Mouse (Mus musculus) intestine, embryonic 16.5 days (tissue): ENCODE results near the gene Gm6614. TPM values are rescaled to one million over a fixed set of nuclear protein-coding genes. Genes with fewer than 3 reads are reported as not detected.
"Not testable (repeated sequence)": the region's sequence is repeated elsewhere in the genome, so short reads cannot be mapped to it uniquely, and the experiment has no call there.

Experiments used
- ATAC-seq: fragments of 200-750 bp; cut with Nextera tagmentation; 2 replicates; pipeline ENCODE4 v1.8.0; 2017; ENCODE audit warnings: moderate TSS enrichment, moderate library complexity
- H3K27ac ChIP-seq: fragments of 300-500 bp; sonication (generic); 2 replicates; pipeline ENCODE4 v1.5.1; 2014; ENCODE audit warnings: mild to moderate bottlenecking, low read length
- H3K27me3 ChIP-seq: fragments of 300-500 bp; sonication (generic); replicated peaks from 2 replicates; pipeline ENCODE4 v1.6.1; 2014; ENCODE audit warnings: low read length, control low read depth, mixed read lengths; ENCODE audit not compliant: control insufficient read depth, insufficient read depth
- H3K36me3 ChIP-seq: fragments of 300-500 bp; sonication (generic); 2 replicates; pipeline ENCODE4 v1.6.1; 2014; ENCODE audit warnings: low read length, control low read depth; ENCODE audit not compliant: control insufficient read depth, insufficient read depth
- H3K4me1 ChIP-seq: fragments of 300-500 bp; sonication (generic); 2 replicates; pipeline ENCODE4 v1.6.1; 2014; ENCODE audit warnings: low read length, control low read depth, mixed read lengths; ENCODE audit not compliant: control insufficient read depth, insufficient read depth
- H3K4me2 ChIP-seq: fragments of 300-500 bp; sonication (generic); 2 replicates; pipeline ENCODE4 v1.6.1; 2014; ENCODE audit warnings: low read depth, low read length, control low read depth
- H3K4me3 ChIP-seq: fragments of 300-500 bp; sonication (generic); 2 replicates; pipeline ENCODE4 v1.5.1; 2014; ENCODE audit warnings: mild to moderate bottlenecking, low read length
- H3K9ac ChIP-seq: fragments of 300-500 bp; sonication (generic); 2 replicates; pipeline ENCODE4 v1.6.1; 2014; ENCODE audit warnings: low read depth, low read length
- H3K9me3 ChIP-seq: fragments of 300-500 bp; sonication (generic); 2 replicates; pipeline ENCODE4 v1.6.1; 2016; ENCODE audit warnings: low read length, control low read depth; ENCODE audit not compliant: control insufficient read depth
- WGBS: fragments of 180-500 bp; shearing (Covaris S2); extraction: QIAGEN DNeasy Blood & Tissue Kit; methylation state at CpG from one replicate; pipeline ENCODE4 v1.1.7; 2014; 5-methylcytosine and 5-hydroxymethylcytosine counted together
- polyA plus RNA-seq: library from polyadenylated mRNA; unstranded; fragments of >200 nt; fragmentation: Nextera tagmentation; extraction: Ambion mirVana; gene quantifications from 2 replicates; pipeline ENCODE4 v1.2.1, GENCODE M21; 2015

The Gm6614 gene
- polyA plus RNA-seq, result not detected in 2 replicates

DNA sequence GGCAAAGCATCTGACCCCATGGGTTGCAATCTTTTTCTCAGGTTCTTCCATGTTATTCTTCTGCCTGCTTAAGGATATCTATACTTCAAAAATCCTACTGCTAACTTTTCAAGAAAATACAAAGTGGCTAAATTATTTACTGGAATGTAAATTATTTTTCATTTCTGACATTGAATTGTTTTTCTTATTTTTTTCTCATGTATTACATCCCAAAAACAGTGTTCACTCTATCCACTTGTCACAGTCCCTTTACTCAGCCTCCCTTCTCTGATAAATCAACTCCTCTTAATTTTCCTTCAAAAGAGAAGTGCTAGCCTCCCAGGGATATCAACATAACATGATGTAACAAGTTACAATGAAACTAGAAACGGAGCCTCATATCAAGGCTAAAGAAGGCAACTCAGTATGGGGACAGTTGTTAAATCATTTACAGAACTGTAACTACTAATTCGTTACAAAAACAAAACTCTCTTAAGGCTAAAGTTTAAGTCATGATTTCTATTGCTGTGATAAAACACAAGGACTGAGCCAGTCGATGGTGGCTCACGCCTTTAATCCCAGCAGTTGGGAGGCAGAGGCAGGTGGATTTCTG, at the start of gene Gm6614:
Gm6614 (minus strand) TSS at position 51 of the 592 bp plus-strand sequence.
- Histone ChIP-seq H3K9ac (no peak within 1 kb of the TSS), H3K27ac (no peak within 1 kb of the TSS), H3K27me3 (no peaks in the 10 kb centered on the region), H3K4me3 (no peak within 1 kb of the TSS), H3K9me3 (no peaks in the 10 kb centered on the region), H3K36me3 (no peaks in the 10 kb centered on the region), H3K4me1 (no peaks in the 10 kb centered on the region), H3K4me2 (no peak within 1 kb of the TSS)
- no peak for ATAC-seq
- WGBS, result 79% methylated on average over 4 of the region's 4 CpGs

DNA sequence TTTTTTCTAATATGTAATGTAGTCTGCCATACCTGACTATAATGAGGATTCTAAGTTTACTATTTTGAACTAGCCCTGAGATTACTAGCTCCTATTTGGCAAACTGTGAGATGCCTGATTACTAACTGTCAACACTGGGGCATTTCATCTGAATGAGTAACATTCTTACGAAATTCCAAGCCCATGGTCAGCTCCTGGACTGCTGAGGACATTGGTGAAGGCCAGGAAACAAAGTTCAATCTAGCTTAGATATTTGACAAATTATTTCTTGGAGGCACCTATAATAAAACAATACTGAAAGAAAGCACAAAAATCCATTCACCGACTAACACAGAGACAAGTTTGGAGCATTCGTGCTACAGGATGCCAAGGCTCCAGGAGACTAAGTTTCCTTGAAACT, 47.1 kb upstream of the Gm6614 start:
- H3K27me3 ChIP-seq, ATAC-seq, H3K36me3 ChIP-seq, H3K4me1 ChIP-seq, H3K4me3 ChIP-seq, H3K4me2 ChIP-seq, H3K9ac ChIP-seq, H3K27ac ChIP-seq, H3K9me3 ChIP-seq: not testable (repeated sequence)
- 89% methylated on average over 3 of the region's 3 CpGs for WGBS

GRCm38 (mm10) chr6:142047689-142048088, 36.5 kb upstream of the Gm6614 start:
- Histone ChIP-seq H3K27ac (no peak overlapping the region), H3K9ac (no peak overlapping the region), H3K4me2 (no peak overlapping the region), H3K4me3 (no peak overlapping the region), H3K36me3 (no peaks in the 10 kb centered on the region), H3K27me3 (no peaks in the 10 kb centered on the region), H3K4me1 (no peaks in the 10 kb centered on the region), H3K9me3 (no peaks in the 10 kb centered on the region)
- ATAC-seq, result no peak
- WGBS, result 86% methylated on average over 1 of the region's 1 CpGs

- H3K4me3 ChIP-seq, result no peak overlapping the region
- WGBS, result 90% methylated on average over 2 of the region's 2 CpGs
- no peak overlapping the region for H3K9ac ChIP-seq
- no peak overlapping the region for H3K27ac ChIP-seq
- H3K27me3 ChIP-seq, result no peaks in the 10 kb centered on the region
- ATAC-seq, result no peak
- H3K36me3 ChIP-seq, result no peaks in the 10 kb centered on the region
- H3K4me2 ChIP-seq, result no peak overlapping the region
- H3K9me3 ChIP-seq, result no peaks in the 10 kb centered on the region
- no peaks in the 10 kb centered on the region for H3K4me1 ChIP-seq
Observed at GRCm38 (mm10) chr6:142045746-142046145, 34.5 kb upstream of the Gm6614 start.

- WGBS, result 89% methylated on average over 3 of the region's 3 CpGs
- no peak overlapping the region for H3K27ac ChIP-seq
- H3K9ac ChIP-seq, result no peak overlapping the region
- no peak overlapping the region for H3K4me2 ChIP-seq
- no peaks in the 10 kb centered on the region for H3K27me3 ChIP-seq
- no peak for ATAC-seq
- H3K4me3 ChIP-seq, result no peak overlapping the region
- no peaks in the 10 kb centered on the region for H3K9me3 ChIP-seq
- no peaks in the 10 kb centered on the region for H3K36me3 ChIP-seq
- no peaks in the 10 kb centered on the region for H3K4me1 ChIP-seq
Observed at GRCm38 (mm10) chr6:142041896-142042295, 30.7 kb upstream of the Gm6614 start.

GRCm38 (mm10) chr6:142040306-142041175, 29.3 kb upstream of the Gm6614 start:
- Histone ChIP-seq H3K4me3 (no peak overlapping the region), H3K27ac (no peak overlapping the region), H3K36me3 (no peaks in the 10 kb centered on the region), H3K9ac (no peak overlapping the region), H3K4me1 (no peaks in the 10 kb centered on the region), H3K4me2 (no peak overlapping the region), H3K9me3 (no peaks in the 10 kb centered on the region), H3K27me3 (no peaks in the 10 kb centered on the region)
- ATAC-seq, result peak; percentile 52; the same call in 1 of the 2 replicates
- WGBS, result 42% methylated on average over 16 of the region's 16 CpGs

- no peak for ATAC-seq
Observed at GRCm38 (mm10) chr6:142035771-142036170, 24.6 kb upstream of the Gm6614 start.

DNA sequence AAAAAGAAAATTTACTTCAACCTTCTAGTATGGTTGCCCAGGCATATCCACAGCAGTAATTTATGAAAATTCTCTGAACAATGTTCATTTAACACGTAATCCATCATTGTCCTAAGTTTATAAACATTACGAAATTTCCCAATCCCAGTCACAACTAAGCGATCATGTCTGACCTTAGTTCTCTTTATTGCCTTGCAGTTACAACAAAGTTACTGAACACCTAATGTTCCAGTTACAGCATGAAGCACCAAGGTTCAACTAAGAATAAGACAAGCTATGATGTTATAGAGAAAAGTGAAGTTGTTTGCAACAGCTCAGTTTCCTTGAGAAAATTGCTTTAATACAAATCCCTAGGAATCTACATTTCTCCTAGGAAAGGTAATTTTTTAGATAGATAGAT, 10.5 kb upstream of the Gm6614 start:
- ATAC-seq, result no peak
- WGBS, result 83% methylated on average over 3 of the region's 3 CpGs
- no peaks in the 10 kb centered on the region for H3K27me3 ChIP-seq

More at GRCm38 (mm10) chr6:142035771-142036170, 24.6 kb upstream of the Gm6614 start:
- Histone ChIP-seq H3K4me3 (no peak overlapping the region), H3K9me3 (no peaks in the 10 kb centered on the region), H3K27ac (no peak overlapping the region), H3K4me2 (no peak overlapping the region), H3K27me3 (no peaks in the 10 kb centered on the region), H3K36me3 (no peaks in the 10 kb centered on the region), H3K4me1 (no peaks in the 10 kb centered on the region), H3K9ac (no peak overlapping the region)
- 79% methylated on average over 2 of the region's 2 CpGs for WGBS

GRCm38 (mm10) chr6:141986772-141987171, 24.4 kb downstream of the Gm6614 start:
- ATAC-seq, result no peak
- Histone ChIP-seq H3K27me3 (no peaks in the 10 kb centered on the region), H3K27ac (no peak overlapping the region), H3K4me2 (no peak overlapping the region), H3K4me1 (no peaks in the 10 kb centered on the region), H3K4me3 (no peak overlapping the region), H3K36me3 (no peaks in the 10 kb centered on the region), H3K9me3 (no peaks in the 10 kb centered on the region), H3K9ac (no peak overlapping the region)
- WGBS, result 98% methylated on average over 6 of the region's 6 CpGs

More for the DNA sequence above, 10.5 kb upstream of the Gm6614 start:
- Histone ChIP-seq H3K4me2 (no peak overlapping the region), H3K4me1 (no peaks in the 10 kb centered on the region), H3K9ac (no peak overlapping the region), H3K27ac (no peak overlapping the region), H3K4me3 (no peak overlapping the region), H3K9me3 (no peaks in the 10 kb centered on the region), H3K36me3 (no peaks in the 10 kb centered on the region)
